Mouse (Mus musculus): ENCODE measurements around the gene Csdc2.
"Not testable (repeated sequence)": the region's sequence is repeated elsewhere in the genome, so short reads cannot be mapped to it uniquely, and the experiment has no call there.

The Csdc2 gene

DNA sequence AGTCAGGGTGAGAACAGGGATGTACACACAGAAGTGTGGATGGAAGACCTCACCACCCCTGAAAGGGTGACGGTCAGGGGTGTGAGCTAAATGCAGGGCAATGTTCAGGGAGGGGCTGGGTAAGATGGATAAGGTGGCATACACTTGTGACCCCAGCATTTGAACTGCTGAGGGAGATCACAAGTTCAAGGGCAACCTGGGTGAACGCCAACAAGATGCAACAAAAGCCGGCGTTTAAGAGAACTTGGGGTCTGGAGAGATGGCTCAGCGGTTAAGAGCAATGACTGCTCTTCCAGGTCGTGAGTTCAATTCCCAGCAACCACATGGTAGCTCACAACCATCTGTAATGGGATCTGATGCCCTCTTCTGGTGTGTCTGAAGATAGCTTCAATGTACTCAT lies 18.2 kb downstream of the Csdc2 start:
- DNase-seq (ENCODE audit: low read depth, low spot score): no peak

- DNase-seq (ENCODE audit: low read depth, low spot score): no peak
Measured at GRCm38 (mm10) chr15:81955414-81955813, 18.9 kb downstream of the Csdc2 start.

DNA sequence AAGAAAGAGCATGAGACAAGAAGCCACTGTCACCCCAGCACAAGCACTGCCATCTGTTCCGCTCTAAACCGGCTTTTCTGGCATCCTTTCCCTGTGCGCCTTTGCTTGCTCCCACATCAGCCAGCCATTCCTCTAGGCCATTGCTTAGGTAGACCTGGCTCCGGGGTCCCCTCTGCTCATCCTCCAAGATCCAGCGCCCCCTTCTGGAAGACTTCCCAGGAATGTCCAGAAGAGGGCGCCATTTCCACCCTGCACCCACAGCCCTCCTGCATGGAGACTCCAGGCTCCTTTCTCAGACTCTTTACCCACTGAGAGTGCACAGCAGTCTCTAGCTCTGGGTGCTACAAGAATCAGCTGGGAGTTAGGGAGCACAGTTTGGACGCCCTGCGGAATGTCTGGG lies 19.9 kb downstream of the Csdc2 start:
- peak; percentile 76 for DNase-seq (ENCODE audit: low read depth, low spot score)

DNA sequence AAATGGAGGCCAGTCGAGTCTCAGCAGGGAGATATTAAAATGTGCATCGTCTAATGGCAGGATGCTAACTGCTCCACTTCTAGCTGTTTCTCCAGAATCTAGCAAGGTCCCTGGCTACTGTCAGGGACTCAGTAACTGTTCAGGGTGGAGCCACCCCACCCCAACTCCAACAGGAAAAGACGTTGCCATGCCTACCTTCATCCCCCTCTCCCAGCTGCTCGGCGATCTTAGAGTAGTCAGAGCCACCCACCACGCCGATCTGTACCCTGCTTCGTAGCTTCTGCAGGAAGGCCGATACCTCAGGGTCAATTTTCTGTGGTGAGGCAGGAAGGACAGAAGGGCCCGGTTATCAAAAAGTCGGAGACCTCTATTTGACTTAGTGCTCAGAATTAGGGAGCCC lies 21.0 kb downstream of the Csdc2 start:
- DNase-seq (ENCODE audit: low read depth, low spot score): no peak

DNA sequence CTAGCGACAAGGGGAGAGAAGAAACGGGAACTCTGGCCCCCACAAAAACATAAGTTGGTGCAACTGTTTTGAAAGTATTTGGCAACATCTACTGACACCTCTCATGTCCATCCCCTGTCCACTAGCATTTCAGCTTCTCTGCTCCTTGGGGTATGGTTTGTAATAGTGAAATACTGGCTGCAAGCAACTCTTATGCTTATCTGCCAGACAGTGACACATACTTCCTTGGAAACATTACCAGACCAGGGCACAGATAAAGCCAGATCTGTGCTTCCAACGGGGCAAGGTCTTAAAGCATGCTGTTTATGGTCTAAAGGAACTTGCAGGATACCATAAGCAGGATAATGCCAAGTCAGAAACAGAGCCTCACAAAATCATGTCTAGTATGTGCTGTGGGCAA lies 22.3 kb downstream of the Csdc2 start:
- no peak for DNase-seq (ENCODE audit: low read depth, low spot score)

DNA sequence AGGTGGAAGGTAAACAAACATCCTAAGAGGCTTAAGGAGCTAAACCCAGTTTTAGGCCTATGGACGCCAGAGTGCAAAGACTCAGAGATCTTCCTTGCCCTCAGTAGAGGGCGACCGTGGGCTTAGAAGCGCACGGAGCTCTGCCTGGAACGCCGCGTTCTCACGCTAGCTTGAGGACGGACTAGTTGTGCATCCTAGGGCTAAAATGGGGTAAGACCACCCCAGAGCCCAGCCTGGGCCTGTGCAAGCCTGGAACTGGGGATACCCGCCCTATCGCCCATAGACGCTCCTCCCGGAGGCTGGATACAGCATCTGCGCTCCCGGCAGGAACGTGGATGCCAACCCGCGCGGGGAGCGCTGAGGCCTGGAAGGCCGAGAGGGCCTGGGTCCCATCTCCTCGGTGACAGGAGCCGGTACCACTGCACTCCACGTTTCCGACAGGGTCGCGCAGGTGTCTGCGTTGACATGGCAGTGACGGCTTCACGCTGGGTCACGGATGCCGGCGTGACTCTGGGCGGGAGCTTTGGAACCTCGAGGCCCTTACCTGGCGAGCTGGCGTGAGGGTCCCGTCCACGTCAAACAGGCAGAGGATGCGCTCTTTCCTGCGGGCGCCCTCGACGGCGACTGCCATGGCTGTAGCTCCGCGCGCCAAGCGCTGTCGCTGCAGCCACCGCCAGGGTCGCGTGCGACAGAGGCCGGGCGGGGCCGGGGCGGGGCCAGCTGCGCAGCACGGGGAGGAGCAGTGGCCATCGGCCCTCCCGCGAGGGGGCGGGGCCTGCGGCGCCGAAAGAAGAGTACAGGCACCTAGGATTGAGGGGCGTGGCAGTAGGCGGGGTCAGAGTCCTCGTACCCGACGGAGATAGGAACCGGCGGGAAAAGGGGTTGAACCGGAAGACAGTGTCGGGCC lies 23.9 kb downstream of the Csdc2 start, which contains the start of gene Pmm1:
Gene Pmm1 (minus strand): TSS at position 760 of the 907 bp plus-strand sequence.
- DNase-seq (ENCODE audit: low read depth, low spot score): peak; percentile 100

GRCm38 (mm10) chr15:81961078-81961451 lies 24.5 kb downstream of the Csdc2 start:
- no peak for DNase-seq (ENCODE audit: low read depth, low spot score)

GRCm38 (mm10) chr15:81964262-81964661 lies 27.7 kb downstream of the Csdc2 start:
- no peak for DNase-seq (ENCODE audit: low read depth, low spot score)

DNA sequence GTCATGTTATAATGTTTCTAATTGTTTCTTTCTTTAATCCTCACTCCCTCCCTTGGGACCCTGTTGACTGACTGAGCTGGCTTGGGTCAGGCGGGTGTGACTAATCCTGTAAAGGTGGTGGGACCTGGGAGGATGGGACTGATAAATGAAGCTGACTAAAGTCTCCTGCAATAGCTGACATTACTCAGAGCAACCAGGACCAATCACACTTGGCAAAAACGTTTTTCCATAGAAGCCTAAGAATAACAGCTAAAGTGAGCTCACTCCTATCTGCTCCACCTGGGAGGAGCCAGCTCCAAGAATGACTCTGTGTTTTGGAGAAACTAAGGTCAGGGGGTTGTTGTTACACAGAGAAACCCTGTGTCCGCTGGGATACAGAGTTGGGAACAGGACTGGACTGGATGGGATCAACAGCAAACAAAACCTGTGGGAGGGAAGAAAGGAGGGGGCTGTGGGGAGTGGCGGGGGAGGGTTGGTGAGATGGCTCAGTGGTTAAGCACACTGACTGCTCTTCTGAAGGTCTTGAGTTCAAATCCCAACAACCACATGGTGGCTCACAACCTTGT lies 28.5 kb downstream of the Csdc2 start:
- no peak for DNase-seq (ENCODE audit: low read depth, low spot score)

DNA sequence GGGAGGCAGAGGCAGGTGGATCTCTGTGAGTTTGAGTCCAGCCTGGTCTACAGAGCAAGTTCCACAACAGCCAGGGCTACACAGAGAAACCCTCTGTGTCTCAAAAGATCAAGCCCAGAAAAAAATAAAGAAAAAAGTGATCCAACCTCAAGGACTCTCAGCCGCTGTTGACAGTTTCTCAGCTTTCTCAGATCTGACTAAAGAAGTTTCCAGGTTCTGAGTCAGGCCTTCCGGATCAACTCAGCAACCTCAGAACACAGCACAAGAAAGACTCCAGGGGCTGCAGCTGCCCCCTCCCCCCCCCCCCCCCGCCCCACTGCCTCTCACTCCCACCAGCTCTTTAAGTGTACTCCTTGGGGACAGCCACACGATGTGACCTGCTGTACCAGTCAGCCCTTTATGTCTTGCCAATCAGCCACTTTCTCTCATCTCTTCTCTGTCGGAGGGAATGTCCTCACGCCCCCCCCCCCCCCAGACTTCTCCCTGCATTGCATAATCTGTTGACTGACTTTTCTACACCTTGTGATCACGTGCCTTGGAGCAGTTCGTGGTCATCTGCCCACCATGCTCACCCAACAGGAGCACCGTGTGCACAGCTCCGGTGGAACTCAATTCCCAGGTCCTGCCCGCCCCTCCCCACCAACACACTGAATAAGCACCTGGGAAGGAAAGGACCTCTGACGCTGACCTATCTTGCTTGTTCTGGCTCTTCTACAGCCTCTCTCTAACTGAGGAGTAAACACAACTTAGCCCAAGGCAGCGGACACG lies 29.7 kb downstream of the Csdc2 start:
- DNase-seq (ENCODE audit: low read depth, low spot score): no peak

GRCm38 (mm10) chr15:81967821-81968220 lies 31.3 kb downstream of the Csdc2 start:
- DNase-seq (ENCODE audit: low read depth, low spot score): no peak

GRCm38 (mm10) chr15:81968447-81968846 lies 31.9 kb downstream of the Csdc2 start:
- peak; percentile 12 for DNase-seq (ENCODE audit: low read depth, low spot score)

DNA sequence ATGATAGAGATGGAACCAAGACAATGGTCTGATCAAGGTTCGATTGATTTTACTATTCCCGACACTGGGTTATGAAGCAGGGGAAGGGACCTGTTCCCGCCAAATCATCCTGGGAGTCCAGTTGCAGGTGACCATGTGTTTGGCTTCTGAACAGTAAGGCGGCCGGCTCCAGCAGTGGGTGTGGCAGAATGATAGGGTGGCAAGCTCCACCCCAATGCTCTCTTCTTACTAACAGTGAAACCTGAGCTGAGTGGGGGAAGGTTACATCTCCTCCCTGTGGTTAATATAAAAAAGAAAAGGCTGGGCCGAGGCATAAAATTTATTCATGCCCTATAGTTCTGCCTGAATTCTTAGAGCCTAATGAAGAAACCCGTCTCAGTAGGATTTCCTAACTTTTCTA lies 32.6 kb downstream of the Csdc2 start:
- DNase-seq (ENCODE audit: low read depth, low spot score): peak; percentile 29

DNA sequence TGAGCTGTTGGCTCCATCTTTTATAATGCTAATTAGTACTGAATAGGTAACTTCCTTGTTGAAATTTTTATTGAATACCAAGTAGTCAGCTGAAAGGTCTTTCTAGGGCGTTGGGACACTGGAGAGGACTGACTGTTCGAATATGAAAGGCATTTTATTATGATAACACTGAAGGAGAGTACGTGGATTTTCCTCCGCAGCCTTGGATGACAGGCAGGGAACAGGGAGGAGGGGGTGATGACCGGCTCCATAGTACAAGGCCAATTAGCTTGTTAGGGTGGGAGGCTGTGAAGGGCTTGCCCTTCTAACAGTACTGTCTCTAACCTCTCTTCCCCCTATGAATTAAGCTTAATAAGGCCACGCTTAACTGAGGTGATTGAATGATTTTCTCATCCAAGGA lies 33.1 kb downstream of the Csdc2 start:
- not testable (repeated sequence) for DNase-seq (ENCODE audit: low read depth, low spot score)

DNA sequence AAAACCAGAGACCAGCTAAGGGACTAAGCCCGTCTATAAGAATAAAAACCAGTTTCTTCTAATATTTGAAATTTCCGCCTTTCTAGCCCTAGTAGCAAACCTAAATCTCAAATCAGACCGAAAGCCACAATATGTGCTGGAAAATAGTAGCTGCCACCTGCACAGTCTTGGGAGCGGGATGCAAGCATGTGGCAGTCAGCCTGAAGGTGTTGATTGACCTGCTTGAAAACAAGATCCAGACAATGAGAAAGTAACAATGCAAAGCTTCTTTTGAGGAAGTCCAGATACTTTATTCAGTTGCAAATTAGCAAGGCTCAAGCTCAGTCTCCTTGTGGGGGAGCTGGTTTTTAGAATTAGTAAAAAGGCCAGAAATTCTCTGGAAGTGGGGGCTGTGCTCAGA lies 33.9 kb downstream of the Csdc2 start:
- not testable (repeated sequence) for DNase-seq (ENCODE audit: low read depth, low spot score)

GRCm38 (mm10) chr15:81975156-81975555 lies 38.6 kb downstream of the Csdc2 start:
- DNase-seq (ENCODE audit: low read depth, low spot score): not testable (repeated sequence)

DNA sequence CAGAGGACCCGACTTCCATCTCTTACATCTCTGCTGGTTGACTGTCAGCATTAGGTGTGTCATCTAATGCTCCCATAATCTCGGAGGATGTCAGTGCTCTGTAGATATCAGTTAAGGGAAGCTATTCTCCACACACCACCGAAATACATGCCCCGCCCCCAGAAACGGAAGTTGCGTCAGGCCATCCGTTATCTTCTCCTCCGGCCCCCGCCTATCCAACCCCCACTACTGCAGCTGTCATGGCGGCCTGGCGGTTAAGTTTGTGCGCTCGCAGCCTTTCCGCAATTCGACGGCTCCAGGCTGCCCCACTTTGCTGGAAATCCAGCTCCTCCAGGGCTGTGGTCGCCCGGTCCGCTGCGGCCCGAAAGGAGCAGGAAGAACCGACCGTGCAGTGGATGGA lies 43.8 kb downstream of the Csdc2 start, which contains the start of gene 1700029P11Rik:
Gene 1700029P11Rik (plus strand): TSS at position 220 of the 400 bp plus-strand sequence.
- no peak for DNase-seq (ENCODE audit: low read depth, low spot score)

DNA sequence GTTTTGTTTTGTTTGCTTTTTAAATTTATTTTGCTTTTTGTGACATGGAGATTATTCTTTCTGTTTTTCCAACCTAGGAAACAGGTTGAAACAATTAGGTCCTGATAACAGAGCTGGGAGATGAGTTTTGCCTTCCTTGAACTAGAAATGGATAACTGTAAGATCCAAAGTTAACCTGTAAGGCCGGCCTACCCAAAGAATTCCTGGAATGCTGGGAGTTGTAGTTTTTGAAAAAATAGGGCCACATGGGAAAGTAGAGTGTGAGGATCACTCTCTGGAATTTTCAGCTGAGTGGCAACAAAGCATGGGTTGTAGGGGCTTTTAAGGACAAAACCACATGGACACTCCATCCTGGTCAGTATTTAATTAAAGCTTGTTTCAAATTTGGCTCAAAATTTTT lies 45.6 kb downstream of the Csdc2 start:
- DNase-seq (ENCODE audit: low read depth, low spot score): no peak

DNA sequence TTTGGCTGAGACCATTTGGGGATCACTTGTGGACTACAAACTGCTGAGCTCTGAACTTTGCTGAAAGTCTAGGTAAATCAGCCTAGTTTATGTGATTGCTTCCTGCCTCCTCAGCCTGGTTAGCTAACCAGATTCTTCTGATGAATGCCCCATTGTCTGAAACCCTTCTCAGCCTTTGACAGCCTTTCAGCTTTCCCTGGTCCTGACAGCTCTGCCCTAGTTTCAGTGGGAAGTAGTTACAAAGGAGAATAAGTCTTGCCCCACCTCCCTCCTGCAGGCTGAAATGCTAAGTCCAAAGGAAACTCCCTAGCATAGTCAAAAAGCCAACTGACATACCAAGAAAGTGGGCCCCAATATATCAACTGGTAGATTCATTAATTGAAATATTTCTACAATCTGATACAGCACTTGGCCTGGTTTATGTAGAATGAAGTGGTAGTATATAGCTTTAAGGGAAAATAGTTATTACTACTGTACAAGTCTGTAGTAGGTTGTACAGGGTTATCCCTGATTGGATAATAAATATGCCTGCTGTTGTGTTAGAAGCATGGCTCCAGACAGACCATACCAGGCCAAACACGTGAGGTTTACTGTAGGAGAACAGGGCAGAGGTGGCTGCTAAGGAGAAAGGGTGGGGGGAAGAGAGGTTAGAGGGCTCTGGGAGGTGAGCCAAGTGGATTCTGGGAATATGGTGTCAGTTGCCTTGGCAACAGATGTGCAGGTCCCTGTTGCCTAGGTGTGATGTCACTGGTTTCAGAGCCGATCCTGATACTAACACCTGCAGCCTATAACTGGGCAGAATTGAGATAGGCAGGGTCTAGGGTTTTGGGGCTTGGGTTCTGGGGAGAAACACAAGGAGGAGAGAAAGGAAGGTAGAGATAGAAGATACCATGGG lies 49.0 kb downstream of the Csdc2 start:
- DNase-seq (ENCODE audit: low read depth, low spot score): no peak

DNA sequence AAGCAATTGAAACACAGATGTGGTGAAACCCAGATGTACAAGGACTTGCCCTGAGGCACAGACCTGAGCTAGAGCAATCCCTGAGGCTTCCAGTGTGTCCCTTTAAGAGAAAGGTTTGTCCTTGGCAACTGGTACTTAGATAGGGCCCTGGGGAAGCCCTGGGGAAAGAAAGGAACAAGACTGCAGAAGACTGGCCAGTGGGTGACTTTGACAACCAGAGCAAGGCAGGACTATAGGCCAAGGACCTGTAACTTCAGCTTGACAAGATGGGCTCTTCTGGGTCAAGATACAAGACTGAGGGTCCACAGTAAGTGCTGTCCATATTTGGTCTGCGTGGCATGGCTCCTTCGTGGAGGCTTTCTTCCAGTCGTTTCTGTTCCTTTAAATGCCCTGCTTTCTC lies 51.1 kb downstream of the Csdc2 start, which contains the start of gene Xrcc6:
Gene Xrcc6 (plus strand): TSS at position 190 of the 400 bp plus-strand sequence.
- DNase-seq (ENCODE audit: low read depth, low spot score): no peak

All from CD4-positive, CD25-positive, alpha-beta regulatory T cell, adult 2 months (primary cell).